Comparison of ENCODE assay signal across 8 mouse cellular contexts in the genomic region with DNA sequence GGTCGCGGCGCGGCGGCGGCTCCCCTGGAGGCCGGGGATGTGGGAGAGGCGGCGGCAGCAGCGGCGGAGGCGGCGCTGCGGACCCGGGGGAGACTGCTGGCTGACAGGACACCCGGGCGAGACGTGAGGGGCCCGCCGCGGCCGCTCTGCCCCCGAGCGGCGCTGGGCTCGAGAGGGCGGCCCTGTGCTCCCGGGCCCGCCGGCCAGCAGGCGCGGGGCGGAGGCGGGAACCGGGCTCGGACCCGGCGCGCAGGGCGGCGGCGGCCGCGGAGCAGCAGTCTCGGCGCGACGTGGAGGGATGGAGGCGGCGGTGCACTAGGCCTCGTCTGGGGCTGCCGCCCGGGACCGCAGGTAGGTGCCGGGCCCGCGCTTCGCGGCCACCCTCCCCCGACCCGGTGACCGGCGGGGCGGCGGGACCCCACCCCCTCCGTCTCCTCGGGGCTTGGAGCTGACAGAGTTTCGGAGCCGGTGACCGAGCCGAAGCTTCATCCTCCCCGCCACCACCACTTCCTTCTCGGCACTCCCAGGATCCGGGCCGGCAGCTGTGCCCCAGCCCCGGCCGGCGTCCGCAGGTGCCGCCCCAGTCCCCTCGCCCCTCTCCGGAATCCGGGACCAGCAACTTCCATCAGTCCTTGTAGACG. TPM values are rescaled to one million over a fixed set of nuclear protein-coding genes. Genes with fewer than 3 reads are reported as not detected.
DNase-seq lines count a peak whose midpoint lies in the region; ATAC-seq and TF ChIP-seq lines count a peak whose summit lies in the region.

A gene (plus strand): TSS at position 261 of the 641 bp plus-strand sequence.

- no peak for TF ChIP-seq CTCF in gastrocnemius, adult 2 months (IDR thresholded peaks at IDR 0.05)

- H3K27me3 ChIP-seq in hindbrain, embryonic 15.5 days, result no peaks in the 10 kb centered on the region

- DNase-seq in R1 (ENCODE audit: low read depth, low spot score), result peak; percentile 75
- DNase-seq in cerebellum, postnatal 25 days, result peak; percentile 77 to 82
- DNase-seq in gastrocnemius, adult 2 months, result peak; percentile 77
- peak; percentile 20 to 30 for DNase-seq in left cerebral cortex, adult 8-10 months (ENCODE audit: low spot score in 2 of 2)
- DNase-seq in right cerebral cortex, postnatal 10 days (ENCODE audit: low spot score in 2 of 2), result peak; percentile 46 to 53
- no peak for DNase-seq in adipocyte (ENCODE audit: low spot score)

- H3K36me3 ChIP-seq in hindbrain, embryonic 15.5 days, result no peaks in the 10 kb centered on the region

- WGBS in hindbrain, embryonic 15.5 days, result under 1% methylated on average over 60 of the region's 84 CpGs

- intact Hi-C loops in gastrocnemius, adult 2 months (cut with DNase I), result loop anchor here (5.0 kb wide), 1 partner anchor 147 kb away; a partner anchor contains a TSS

- peak within 1 kb of the TSS; percentile 96 for H3K27ac ChIP-seq in gastrocnemius, adult 2 months
- H3K27ac ChIP-seq in hindbrain, embryonic 15.5 days (replicated peaks), result peak within 1 kb of the TSS; percentile 97

- peak within 1 kb of the TSS; percentile 90 for H3K9ac ChIP-seq in hindbrain, embryonic 15.5 days

- H3K4me3 ChIP-seq in gastrocnemius, adult 2 months, result peak within 1 kb of the TSS; percentile 89
- H3K4me3 ChIP-seq in hindbrain, embryonic 15.5 days, result peak within 1 kb of the TSS; percentile 97

- H3K4me1 ChIP-seq in hindbrain, embryonic 15.5 days (replicated peaks), result peaks cover 18% of the 10 kb centered on the region

- H3K4me2 ChIP-seq in hindbrain, embryonic 15.5 days, result peak within 1 kb of the TSS; percentile 54

- no peaks in the 10 kb centered on the region for H3K9me3 ChIP-seq in hindbrain, embryonic 15.5 days

- peak; percentile 84 for ATAC-seq in hindbrain, embryonic 15.5 days (ENCODE audit: low FRiP score, low read depth)
- ATAC-seq in megakaryocyte, adult 5-6 weeks (ENCODE audit: poor library complexity, severe bottlenecking), result peak; percentile 70

RNA-seq across cellular contexts. Expression of the gene that starts here (rescaled TPM):
- 10 to 100 TPM; 19.6 to 22.3 TPM for total RNA-seq in gastrocnemius, adult 2 months (2021)
- 10.4 and 11.2 TPM in 2 replicates for polyA plus RNA-seq in hindbrain, embryonic 15.5 days (2015; fragmentation: Nextera tagmentation; extraction: Ambion mirVana)
- 10 to 100 TPM; 26.8 to 31.2 (median 28.0) TPM for total RNA-seq in left cerebral cortex, adult 8-10 months (2022)
- total RNA-seq in megakaryocyte, adult 5-6 weeks (2015), result 56.5 and 56.7 TPM in 2 replicates
- 85.7 and 87.9 TPM in 2 replicates for total RNA-seq in megakaryocyte, adult 5-6 weeks (2017)
